Mouse (Mus musculus) mesoderm, embryonic 11.5 days (tissue): ENCODE measurements around the gene Prorsd1.
"Not testable (repeated sequence)": the region's sequence is repeated elsewhere in the genome, so short reads cannot be mapped to it uniquely, and the experiment has no call there.

ENCODE experiments used
- DNase-seq: peaks from one replicate; pipeline ENCODE4 v3.0.0-alpha.2; 2012; ENCODE audit warnings: low read depth, low spot score

Prorsd1 gene

DNA sequence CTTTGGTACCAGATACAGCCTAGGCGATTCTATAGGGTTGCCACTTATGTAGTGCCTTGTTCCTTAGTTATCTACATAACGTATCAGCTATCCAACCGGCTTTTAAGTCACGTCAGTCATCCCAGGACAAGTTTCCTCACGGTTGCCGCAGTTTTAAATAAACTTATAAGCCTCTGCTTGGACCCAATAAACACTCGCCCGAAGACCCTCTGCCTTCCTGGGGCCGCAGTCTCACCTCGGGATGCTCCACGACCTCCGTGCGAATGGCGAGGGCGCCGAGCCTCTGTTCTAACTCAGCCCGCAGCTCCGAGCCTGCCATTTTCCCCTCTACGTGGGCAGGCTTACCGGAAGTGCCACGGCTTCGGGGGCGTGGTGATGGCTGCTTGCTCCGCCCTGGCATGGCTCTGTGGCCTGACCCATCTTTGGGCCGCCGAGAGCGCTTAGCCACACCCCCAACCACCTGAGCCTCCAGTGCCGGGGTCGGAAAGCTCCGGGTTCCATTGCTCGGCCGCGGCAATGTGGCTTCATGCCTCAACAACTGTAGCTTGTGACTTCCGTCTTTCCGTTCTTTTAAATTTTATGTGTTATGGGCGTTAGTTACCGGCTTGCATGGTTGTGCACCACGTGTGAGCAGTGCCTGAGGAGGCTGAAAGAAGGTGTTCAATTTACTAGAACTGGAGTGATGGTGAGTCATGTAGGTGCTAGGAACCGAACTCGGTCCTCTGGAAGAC is at the start of gene Prorsd1:
Prorsd1 (minus strand) TSS at position 352 of the 731 bp plus-strand sequence.
- DNase-seq = peak; percentile 92

GRCm38 (mm10) chr11:29563406-29563805 is 48.6 kb upstream of the Prorsd1 start:
- DNase-seq = no peak

- DNase-seq = no peak
These were observed 46.2 kb upstream of the Prorsd1 start for GRCm38 (mm10) chr11:29560990-29561389.

DNA sequence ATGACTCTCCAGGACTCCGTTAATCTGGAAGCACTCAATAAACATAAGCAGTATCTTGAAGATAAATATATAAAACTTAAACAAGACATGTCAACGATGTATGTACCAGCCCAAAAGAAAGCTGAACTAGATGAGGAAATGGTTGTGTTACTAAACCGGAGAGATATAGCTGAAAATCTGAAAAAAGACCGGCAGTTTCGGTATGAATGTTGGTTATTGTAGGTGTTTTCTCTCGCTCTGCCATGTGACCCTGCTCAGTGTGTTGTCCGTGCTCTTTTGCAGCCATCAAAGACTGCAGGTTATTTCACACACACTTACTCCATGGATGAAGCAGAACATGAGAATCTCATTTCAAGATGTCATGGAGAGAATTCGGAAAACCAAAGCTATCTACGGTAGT is 45.6 kb upstream of the Prorsd1 start:
- no peak for DNase-seq

DNA sequence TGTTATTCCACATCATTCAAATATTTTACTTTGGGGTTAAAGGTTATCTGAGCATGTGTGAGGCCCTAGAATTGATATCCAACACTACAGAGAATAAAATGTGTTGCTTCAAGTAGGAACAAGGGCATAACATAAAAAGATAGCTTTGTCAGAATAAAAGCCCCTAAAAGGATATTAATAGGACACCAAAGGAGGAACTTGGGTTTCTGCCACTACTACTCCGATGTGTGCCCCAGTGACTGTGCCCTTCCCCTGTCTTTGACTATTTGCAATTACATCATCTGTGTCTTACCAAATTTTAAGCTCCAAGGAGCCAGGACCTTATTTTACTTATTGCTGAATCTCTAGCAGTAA is 34.6 kb upstream of the Prorsd1 start:
- DNase-seq = no peak

GRCm38 (mm10) chr11:29548504-29549424 is 33.9 kb upstream of the Prorsd1 start:
- no peak for DNase-seq

GRCm38 (mm10) chr11:29547752-29548503 is 33.1 kb upstream of the Prorsd1 start, which contains the start of the genes Clhc1 and Rps27a:
Gene Clhc1, plus strand, starts transcription at chr11:29547950.
Gene Rps27a, minus strand, starts transcription at chr11:29548109.
- peak; percentile 94 for DNase-seq

DNA sequence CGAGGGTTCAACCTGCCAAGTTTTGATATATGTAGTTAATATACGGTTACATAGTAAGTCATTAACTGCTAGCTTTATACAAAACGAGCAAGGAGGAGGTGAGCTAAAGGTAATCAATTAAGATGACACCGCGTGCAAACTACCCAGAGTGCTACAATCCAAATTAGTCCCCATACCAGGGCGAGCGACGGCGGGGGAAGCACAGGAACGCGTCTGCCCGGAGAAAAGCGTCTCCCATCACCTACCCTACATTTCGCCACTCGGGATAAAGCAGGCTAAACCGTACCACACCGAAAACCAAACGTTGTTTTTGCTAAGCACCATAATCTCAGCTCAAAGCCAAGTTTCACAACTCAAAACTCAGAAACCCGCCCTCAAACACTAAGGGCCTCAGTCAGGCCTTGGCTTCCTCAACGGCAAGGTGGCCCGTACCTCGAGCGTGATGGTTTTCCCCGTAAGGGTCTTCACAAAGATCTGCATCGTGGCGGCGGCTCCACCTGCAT is 32.5 kb upstream of the Prorsd1 start:
- DNase-seq = peak; percentile 13

- DNase-seq = no peak
These were observed 31.9 kb upstream of the Prorsd1 start for GRCm38 (mm10) chr11:29546762-29547161.

DNA sequence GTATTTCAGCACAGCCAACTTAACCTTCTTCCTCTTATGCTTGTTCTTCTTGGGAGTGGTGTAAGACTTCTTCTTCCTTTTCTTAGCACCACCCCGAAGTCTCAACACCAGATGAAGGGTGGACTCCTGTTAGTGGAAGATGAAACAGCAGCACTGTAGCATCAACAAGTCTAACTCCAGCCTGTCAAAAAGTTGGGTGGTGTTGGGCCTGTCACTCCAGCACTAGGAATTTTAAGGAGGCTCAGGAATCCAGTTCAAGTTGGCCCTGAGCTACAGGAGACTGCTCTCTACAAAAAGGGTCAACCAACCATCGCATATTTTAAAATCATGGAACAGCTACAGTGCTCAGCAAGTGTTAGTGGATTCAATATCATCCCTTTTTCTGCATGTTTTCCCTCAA is 31.5 kb upstream of the Prorsd1 start:
- DNase-seq = not testable (repeated sequence)

- not testable (repeated sequence) for DNase-seq
These were observed 30.4 kb upstream of the Prorsd1 start for GRCm38 (mm10) chr11:29545150-29545752.

DNA sequence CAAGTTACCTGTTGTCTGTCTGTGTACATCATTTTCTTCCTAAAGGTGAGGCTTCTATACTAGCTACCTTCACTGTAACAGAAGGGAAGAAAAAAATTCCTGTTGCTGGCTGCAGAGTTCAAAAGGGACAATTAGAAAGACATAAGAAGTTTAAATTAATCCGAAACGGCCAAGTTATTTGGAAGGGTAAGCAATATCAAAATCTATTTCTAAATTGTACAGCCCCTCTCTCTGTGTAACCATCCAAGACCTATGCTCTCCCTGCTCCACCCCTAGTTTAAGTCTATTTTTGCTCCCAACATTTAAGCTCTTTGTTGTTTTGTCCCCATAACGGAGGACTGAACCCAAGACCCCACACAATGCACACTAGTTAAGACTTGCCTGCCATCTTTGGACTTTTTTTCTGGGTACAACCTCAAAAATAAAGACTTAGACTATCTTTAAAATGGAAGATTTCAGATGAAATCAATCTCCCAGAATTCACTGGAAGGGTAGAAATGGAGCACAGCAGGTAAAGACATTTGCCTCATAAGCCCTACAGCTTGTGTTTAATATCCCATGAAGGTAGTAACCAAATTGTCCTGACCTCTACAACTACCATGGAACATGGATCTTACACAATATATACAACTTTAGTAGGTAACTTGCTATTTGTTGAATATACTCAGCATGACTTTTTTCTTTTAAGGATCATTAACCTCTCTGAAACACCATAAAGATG is 29.6 kb upstream of the Prorsd1 start:
- DNase-seq = no peak

DNA sequence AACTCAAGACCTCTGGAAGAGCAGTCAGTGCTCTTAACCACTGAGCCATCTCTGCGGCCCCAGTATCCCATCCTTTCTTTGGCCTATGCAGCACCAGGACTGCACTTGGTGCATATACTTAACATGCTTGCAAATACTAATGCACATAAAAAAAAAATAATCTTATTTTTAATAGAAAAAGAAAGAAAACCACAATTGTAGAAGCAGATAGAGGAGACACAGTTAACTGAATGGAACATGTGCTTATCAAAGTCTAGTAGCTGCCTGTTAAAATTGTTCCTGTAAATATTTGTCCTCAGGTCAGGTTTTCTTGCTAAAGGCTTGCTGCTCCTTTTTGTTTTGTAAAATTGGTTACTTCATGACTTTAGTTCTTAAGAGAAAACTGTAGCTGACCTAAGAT is 23.4 kb upstream of the Prorsd1 start:
- DNase-seq = no peak

- DNase-seq = peak; percentile 88
These were observed 11.4 kb upstream of the Prorsd1 start, which contains the start of gene Mtif2 for GRCm38 (mm10) chr11:29525988-29526794. Gene Mtif2, plus strand, starts transcription at chr11:29526408.

DNA sequence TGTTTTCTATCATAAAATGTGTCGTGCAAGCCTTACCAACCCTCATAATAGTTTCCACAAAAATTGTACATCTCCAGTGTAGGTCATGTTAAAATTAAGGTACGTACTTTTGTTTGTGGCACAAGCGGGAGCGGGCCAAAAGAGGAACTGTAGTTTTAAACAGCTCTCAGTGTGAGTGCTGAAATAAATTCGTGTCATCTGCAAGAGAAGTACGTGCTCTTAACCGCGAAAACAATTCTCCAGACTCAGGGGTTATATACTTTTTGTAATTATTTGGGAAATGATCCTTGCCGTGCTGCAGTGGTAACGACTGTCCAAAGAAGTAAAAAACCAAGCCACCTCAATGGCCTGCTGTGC is 530 bp downstream of the Prorsd1 start:
- DNase-seq = no peak

DNA sequence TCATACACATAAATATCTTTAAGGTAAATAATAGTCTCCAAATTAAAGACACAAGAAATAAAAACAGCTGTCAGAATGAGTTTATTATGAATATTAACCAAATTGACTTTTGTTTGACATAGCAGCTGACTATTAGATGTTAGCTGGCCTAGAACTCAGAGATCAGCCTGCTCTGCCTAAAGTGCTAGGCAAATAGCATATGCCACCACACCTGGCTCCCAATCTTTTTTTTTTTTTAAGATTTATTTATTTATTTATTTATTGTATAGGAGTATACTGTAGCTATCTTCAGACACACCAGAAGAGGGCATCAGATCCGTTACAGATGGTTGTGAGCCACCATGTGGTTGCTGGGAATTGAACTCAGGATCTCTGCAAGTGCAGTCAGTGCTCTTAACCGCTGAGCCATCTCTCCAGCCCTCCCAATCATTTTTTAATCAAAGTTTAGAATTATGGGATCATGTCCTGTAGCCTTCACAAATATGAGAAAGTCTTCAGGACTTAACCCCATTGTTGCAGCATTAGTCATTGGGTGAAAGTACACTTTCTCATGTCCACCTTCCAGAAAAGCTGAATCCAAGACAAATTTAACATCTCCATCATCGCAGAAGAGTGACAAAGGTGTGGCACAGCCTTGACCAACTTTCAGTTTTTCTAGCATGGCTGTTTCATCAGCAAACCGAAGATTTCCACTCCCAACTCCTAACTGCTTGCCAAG is 1.9 kb downstream of the Prorsd1 start:
- no peak for DNase-seq

DNA sequence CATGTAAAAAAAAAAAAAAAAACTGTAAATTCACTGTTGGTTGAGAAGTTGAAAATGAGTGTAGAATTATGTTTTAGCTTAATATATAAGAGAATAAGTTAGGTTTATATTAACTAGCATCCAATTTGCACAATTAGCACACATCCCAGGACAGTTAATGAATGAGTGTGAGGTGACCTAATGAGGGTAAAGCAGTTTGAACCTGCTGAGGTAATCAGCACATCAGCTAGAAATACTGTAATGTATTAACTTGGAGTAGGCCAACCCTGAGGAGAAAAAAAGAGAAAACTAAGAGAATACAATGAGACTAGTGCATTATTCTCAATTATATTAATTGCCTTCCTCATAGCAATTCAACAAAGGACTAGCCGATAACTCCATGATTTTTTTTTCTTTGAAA is 5.4 kb downstream of the Prorsd1 start:
- no peak for DNase-seq

DNA sequence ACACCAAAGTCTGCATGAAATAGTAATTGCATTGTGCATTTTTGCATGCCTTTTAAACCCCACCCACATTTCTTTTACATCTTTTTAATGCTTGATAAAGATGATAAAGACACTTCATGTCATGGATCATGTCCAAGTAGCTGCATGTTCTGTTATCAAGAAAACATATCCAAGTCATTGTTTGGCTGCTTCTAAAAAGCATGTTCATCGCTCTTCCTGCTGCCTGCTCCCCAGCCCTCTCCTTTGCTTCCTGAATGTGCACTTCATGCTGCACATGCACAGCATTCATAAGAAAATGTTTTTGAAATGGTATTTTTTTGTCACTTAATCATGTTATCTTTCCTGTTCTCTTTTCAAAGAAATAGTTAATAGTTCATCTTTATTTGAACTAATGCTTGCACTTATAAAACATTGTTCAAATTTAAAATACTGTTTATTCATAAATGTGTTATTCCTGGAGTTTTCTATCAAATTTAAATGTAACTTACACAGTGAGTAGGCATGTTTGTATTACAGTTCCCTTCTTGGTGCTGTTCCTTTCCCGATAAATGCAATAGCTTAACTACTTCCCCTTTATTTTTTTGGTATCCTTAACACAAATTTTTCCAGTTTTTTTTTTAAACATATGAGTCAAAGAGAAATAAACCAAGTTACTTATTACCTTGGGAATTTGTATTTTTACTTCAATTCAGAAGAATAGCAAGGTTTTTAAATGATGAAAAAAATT is 9.8 kb downstream of the Prorsd1 start:
- no peak for DNase-seq
